Mouse (Mus musculus): ENCODE measurements around the gene Upp1.
"Not testable (repeated sequence)": the region's sequence is repeated elsewhere in the genome, so short reads cannot be mapped to it uniquely, and the experiment has no call there.

The Upp1 gene

DNA sequence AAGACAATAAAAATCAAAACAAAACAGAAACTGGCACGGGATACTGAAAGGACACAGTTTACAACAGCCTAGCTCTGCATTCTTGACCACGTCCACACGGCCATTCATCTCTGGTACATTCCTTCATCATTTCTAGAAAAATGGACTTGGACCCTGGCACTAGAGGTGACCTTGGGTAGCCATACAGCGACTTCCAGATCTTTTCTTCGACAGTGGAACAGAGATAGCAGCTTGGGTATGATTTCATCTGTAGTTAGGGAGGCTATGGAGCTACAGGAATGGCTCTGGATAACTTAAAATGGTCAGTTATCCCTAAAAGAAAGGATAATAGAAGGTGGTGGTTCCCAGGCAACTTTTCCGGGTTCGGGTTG lies at the start of gene Upp1:
Gene Upp1 (plus strand): TSS at position 54 of the 371 bp plus-strand sequence.
- DNase-seq (ENCODE audit: low spot score) = no peak

- DNase-seq (ENCODE audit: low spot score) = no peak
These were observed 41.5 kb upstream of the Upp1 start for GRCm38 (mm10) chr11:9076444-9076843.

DNA sequence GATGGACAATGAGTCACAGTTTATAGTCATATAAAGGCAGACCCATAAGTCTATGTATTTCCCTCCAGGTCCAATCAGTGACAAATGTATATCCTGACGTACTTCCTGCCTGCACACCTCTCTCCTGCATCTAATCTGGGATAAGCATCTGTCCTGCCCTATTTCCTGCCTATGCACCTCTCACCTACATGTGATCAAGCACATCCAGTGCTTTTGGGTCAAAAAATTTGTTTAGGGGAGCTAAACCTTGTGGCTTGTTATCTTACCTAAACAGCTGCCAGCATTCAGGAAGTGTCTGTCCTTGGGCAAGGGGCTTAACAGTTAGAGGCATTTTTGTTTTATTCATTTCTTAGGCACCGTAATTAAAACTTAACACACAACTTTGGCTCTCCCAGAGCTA lies 4.7 kb upstream of the Upp1 start:
- no peak for DNase-seq (ENCODE audit: low spot score)

- DNase-seq (ENCODE audit: low spot score) = no peak
These were observed 2.4 kb upstream of the Upp1 start for GRCm38 (mm10) chr11:9115367-9116120.

DNA sequence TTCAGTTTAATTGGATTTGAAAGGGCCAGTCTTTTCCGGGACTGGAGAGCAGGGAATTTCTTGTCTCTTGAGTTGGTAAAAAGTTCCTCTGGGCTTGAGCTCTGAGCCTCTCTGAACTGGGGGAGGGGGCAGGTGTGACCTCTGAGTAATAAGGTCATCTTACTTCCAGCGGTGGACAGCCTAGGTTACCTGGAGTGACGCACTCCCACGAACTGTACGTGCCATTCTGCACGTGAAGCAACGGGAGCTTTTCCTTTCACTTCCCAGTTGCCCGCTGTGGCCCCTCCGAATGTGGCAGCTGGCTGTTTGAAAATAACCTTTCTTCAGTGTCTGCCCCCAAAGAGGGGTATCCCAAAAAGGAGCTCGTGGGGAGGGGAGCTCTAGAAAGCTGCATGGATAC lies 1.8 kb upstream of the Upp1 start:
- DNase-seq (ENCODE audit: low spot score) = no peak

DNA sequence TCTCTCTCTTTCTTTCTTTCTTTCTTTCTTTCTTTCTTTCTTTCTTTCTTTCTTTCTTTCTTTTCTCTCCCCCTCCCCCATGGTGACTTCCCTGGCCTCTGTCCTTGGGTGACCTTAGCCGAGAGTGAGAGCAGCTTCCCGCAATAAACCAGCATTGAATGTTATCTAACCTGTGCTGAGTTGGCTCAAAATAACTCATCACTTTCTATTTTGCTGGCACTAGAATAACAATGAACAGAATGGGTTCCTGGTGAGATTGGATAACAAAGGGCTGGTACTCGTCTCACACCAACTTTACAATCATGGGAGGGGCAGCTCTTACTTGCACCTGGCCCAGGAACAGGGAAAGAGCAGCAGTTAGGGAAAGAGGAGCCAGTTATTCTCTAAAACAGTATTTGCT lies 987 bp upstream of the Upp1 start:
- DNase-seq (ENCODE audit: low spot score) = no peak

DNA sequence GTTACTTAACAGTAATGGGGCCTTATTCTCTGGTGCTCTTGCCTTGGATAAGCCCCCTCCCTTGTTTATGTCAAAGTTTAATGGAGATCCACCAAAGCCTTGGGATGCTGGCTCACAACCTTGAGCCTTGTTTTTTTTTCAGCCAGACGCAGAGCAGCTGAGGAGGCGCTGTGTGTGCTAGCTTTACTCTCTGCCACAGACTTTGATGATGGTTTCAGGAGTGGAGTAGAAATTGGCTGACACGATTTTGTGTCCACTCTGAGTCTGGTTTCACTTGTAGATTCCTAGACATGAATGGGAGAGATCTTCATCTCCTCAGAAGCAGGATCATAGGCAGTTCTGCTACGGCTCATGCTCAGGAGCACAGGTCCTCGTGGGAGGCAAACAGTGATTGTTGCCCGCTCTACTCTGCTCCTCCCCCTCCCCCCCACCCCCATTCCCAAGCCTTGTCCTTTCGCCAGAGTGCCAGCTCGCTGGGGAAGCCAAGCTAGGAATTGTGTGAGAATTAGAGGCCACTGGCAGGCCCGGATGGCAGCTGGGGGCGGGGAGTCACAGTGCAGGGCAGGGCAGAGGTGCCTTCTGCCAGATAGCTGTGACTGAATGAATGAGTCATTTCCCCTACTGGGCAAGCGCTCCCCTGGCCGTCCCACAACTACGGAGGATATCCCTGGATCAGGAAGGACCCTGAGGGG lies 399 bp upstream of the Upp1 start:
- no peak for DNase-seq (ENCODE audit: low spot score)

GRCm38 (mm10) chr11:9118421-9119121 lies 668 bp downstream of the Upp1 start:
- DNase-seq (ENCODE audit: low spot score) = no peak

- DNase-seq (ENCODE audit: low spot score) = no peak
These were observed 1.5 kb downstream of the Upp1 start for GRCm38 (mm10) chr11:9119231-9120020.

DNA sequence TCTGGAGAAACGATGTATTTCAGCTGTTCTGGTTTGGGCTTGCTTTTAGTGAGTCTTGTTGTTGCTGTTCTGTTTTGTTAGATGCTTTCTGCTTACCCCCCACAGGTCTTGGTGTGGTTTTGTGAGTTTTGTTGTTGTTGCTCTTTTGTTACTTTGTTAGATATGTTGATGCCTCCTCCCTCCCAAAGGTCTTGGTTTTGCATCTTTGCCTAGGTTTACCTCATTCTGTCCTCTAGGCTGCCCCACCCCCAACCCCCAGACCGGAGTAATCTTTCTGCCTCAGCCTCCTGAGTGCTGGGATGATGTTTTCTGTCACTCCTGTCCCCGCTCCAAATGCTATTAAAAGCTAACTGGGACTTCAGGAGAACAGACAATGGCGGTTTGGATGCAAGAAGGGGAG lies 4.4 kb downstream of the Upp1 start:
- DNase-seq (ENCODE audit: low spot score) = no peak

DNA sequence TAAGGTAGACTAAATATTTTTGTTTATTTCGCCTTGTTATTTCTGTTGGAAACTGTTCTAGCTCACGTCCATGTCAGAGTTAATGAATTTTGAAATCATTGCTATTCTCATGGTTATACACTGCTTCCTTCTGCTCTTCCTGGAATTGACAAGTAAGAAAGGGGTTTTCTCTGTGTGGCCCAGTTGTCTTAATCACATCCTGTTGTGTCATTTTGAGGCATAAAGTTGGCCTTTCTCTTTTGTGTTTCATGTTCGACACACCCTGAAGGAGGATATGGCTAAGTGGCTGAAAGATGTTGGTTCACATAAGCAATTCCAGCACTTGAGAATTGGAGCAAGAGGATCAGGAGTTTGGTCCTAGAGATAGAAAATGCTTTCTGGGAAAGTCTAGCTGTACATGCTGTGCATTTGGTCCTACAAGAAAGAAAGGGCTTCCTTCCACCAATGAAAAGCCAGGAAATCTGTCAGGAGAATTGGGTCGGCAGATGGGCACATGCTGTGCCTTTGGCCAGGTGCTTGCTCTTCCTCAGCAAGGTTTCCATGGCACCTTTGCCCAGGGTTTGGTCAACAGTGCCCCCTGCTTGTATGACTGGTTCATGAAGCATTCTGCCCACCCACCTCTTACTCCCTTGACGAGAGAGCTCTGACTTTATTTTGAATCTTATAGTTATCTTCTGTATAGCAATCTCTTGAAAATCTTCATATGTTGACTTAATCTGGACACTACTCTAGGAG lies 8.6 kb downstream of the Upp1 start:
- DNase-seq (ENCODE audit: low spot score) = no peak

DNA sequence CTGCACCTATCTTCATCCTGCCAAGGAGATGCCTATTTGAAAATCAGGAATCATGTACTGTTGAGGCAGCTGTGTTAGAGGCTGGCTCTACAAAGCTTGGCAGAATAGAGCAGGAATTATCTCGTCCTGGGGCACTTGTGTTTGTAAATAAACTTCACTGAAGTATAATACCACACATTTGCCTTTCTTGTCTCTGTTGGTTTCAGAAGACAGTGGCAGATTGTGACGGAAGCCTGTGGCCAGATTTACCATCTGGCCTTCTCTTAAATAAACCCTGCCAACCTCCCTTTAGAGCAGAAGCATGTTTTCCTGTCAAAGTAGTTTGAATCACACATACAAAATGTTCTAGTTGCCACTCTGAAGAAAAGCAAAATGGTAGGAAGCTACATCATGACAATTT lies 10.2 kb downstream of the Upp1 start:
- DNase-seq (ENCODE audit: low spot score) = no peak

GRCm38 (mm10) chr11:9129528-9129927 lies 11.6 kb downstream of the Upp1 start:
- DNase-seq (ENCODE audit: low spot score) = no peak

DNA sequence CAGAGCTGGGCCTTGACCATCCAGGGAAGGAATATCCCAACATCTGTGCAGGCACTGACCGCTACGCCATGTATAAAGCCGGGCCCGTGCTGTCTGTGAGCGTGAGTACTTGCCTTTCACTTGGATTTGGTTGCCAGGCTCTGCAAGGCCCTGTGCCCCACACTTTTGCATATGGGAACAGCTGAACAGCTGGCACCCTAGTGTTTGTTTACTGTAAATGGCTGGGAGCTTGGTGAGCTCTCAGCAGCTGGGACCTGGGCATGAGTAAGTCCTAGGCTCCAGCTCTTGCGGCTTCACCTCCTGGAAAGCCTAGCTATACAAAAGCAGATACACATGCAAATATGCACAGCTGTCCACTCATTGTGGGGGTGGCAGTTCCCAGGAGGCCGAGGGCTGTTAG lies 13.8 kb downstream of the Upp1 start:
- DNase-seq (ENCODE audit: low spot score) = no peak

DNA sequence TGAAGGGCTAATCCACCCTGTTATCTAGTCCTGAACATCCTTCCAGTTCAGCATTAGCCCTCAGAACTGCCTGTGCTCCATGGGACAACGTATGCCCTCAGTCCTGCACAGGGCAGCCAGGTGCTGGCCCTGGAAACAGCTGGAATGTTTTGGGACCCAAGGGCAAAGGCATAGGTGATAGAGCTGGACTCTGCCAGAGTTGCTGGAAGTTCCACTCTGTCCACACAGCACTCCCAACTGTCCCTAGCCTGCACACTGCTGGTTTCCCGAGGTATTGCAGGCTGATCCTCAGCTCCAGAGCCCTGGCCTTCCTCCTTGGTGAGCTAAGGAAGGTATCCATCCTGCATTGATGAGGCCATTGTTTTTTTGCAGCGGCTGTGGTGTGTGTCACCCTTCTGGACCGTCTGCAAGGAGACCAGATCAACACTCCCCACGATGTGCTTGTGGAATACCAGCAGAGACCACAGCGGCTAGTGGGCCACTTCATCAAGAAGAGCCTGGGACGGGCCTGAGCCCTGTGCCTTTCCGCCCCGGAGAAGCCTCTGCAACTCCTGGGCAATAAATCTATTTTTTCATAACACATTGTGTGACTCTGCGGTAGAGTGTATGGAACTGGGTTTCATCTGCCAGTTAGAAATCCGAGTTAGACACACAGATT lies 17.8 kb downstream of the Upp1 start:
- no peak for DNase-seq (ENCODE audit: low spot score)

GRCm38 (mm10) chr11:9136471-9136870 lies 18.6 kb downstream of the Upp1 start:
- DNase-seq (ENCODE audit: low spot score) = peak; percentile 77

DNA sequence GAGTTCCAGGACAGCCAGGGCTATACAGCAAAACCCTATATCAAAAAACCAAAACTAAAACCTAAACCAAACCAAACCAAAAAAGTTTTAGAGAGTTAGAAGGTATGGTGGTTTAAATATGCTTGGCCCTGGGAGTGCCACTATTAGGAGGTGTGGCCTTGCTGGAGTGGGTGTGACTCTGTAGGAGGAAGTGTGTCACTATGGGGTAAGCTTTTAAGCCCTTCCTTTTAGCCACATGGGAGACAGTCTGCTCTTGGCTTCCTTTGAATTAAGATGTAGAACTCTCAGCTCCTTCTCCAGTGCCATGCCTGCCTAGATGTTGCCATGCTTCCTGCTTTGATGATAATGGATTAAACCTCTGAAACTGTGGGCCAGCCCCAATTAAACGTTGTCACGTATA lies 27.2 kb downstream of the Upp1 start:
- DNase-seq (ENCODE audit: low spot score) = no peak

GRCm38 (mm10) chr11:9146115-9146514 lies 28.2 kb downstream of the Upp1 start:
- no peak for DNase-seq (ENCODE audit: low spot score)

DNA sequence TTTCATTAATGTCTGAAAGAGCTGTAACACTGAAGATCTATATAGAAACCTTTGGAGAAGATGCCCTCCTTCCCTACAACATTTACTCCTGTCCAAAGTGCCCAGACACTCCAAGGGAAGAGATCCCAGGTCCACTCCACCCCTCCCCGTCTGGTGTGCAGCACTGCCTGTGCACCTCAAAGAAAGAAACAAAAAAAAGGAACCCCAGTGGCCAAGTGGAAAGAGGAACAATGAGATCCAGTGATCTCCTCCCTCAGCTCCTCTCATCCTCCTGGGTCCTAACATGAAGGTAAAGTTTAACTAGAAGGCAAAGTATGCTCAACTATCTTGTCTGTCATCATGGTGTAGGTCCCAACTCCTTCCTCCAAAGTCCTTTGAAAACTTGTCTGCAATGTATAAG lies 28.8 kb downstream of the Upp1 start:
- DNase-seq (ENCODE audit: low spot score) = no peak

- no peak for DNase-seq (ENCODE audit: low spot score)
These were observed 30.3 kb downstream of the Upp1 start for GRCm38 (mm10) chr11:9148206-9148605.

DNA sequence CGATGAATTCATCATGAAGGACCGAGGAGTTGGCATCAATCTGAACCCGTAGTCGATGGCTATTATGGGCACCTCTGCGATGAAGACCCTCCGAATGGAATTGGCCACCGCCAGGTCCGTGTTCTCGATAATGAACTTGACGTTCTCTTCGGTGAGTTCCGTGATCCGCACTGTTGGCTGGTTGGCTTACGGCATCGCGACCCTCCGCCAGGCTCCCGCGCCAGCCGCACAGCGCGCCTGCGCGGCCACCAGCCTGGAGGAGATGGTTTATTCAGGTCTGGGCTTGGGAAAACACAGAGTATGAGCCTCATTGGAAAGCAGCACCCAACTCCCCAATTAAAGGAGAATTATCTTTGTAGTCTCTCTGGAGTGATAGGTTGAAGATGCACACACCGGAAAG lies 32.5 kb downstream of the Upp1 start:
- DNase-seq (ENCODE audit: low spot score) = not testable (repeated sequence)

Data from ovary, postnatal 14 days (tissue).